Mouse (Mus musculus) ES-E14 (cell line): ENCODE measurements at regions not wholly inside any gene's neighbourhood (a gene's known extent, or its start where the extent isn't known, plus 50 kb on each side); places are given as distances from the start of the nearest gene placed in this dataset.

Experiments
- DNase-seq: peaks from one replicate; pipeline ENCODE4 v3.0.0-alpha.2; 2013; ENCODE audit warnings: low read depth, low spot score
- H3K27ac ChIP-seq: 2 replicates; pipeline ENCODE4 v1.5.1; 2012; ENCODE audit warnings: low read depth, mild to moderate bottlenecking, low read length, moderate library complexity, mixed read lengths; ENCODE audit not compliant: poor library complexity, insufficient read depth, severe bottlenecking
- H3K36me3 ChIP-seq: 2 replicates; pipeline ENCODE4 v1.6.1; 2012; ENCODE audit warnings: mild to moderate bottlenecking, low read length, moderate library complexity, mixed read lengths; ENCODE audit not compliant: control insufficient read depth, poor library complexity, insufficient read depth, severe bottlenecking
- H3K4me1 ChIP-seq, 2 experiments: fragments of 150-350 bp in 1 of 2; sonication (generic) in 1 of 2; 2 replicates each; pipeline ENCODE4 v1.6.1; 2012; ENCODE audit warnings: low read length in 2 of 2, mild to moderate bottlenecking in 1 of 2, mixed read lengths in 1 of 2; ENCODE audit not compliant: control insufficient read depth in 2 of 2, insufficient read depth in 2 of 2, poor library complexity in 1 of 2
- H3K4me3 ChIP-seq, 2 experiments: fragments of 150-350 bp in 1 of 2; sonication (generic) in 1 of 2; 2 replicates each; pipeline ENCODE4 v1.5.1; 2012; ENCODE audit warnings: low read length in 2 of 2, low read depth in 1 of 2, mild to moderate bottlenecking in 1 of 2, mixed read lengths in 1 of 2; ENCODE audit not compliant: insufficient read depth in 1 of 2, poor library complexity in 1 of 2, severe bottlenecking in 1 of 2
- H3K9ac ChIP-seq: 2 replicates; pipeline ENCODE4 v1.6.1; 2012; ENCODE audit warnings: low read depth, mild to moderate bottlenecking, low read length, mixed read lengths; ENCODE audit not compliant: poor library complexity, insufficient read depth, severe bottlenecking
- H3K9me3 ChIP-seq: fragments of 150-350 bp; sonication (generic); 2 replicates; pipeline ENCODE4 v1.6.1; 2012; ENCODE audit warnings: low read depth, mild to moderate bottlenecking, low read length; ENCODE audit not compliant: control insufficient read depth, insufficient read depth
- CHD2 ChIP-seq: IDR thresholded peaks from 2 replicates; pipeline ENCODE4 v1.6.1; 2014; ENCODE audit warnings: mild to moderate bottlenecking, low read depth, low read length, inconsistent platforms
- HCFC1 ChIP-seq: IDR thresholded peaks from 2 replicates; pipeline ENCODE4 v1.6.1; 2012; ENCODE audit warnings: low read length, inconsistent platforms, borderline replicate concordance; ENCODE audit not compliant: insufficient read depth
- MAFK ChIP-seq: IDR thresholded peaks from 2 replicates; pipeline ENCODE4 v1.6.1; 2014; ENCODE audit warnings: mild to moderate bottlenecking, low read depth, low read length, inconsistent platforms; ENCODE audit not compliant: insufficient read depth
- ZC3H11A ChIP-seq: IDR thresholded peaks from 2 replicates; pipeline ENCODE4 v1.6.1; 2012; ENCODE audit warnings: low read depth, mild to moderate bottlenecking, inconsistent platforms, low read length, borderline replicate concordance
- ZNF384 ChIP-seq: IDR thresholded peaks from 2 replicates; pipeline ENCODE4 v1.6.1; 2012; ENCODE audit warnings: low read depth, low read length, inconsistent platforms
- in situ Hi-C, 2 experiments: fragments of 600-800 bp; cut with MboI; formaldehyde crosslinking; loops; one replicate each; pipeline ENCODE4 v1.15.1; 2025; ENCODE audit warnings: low sequenced_read_pairs in 2 of 2, inconsistent platforms in 1 of 2; ENCODE audit not compliant: unreplicated experiment in 2 of 2

DNA sequence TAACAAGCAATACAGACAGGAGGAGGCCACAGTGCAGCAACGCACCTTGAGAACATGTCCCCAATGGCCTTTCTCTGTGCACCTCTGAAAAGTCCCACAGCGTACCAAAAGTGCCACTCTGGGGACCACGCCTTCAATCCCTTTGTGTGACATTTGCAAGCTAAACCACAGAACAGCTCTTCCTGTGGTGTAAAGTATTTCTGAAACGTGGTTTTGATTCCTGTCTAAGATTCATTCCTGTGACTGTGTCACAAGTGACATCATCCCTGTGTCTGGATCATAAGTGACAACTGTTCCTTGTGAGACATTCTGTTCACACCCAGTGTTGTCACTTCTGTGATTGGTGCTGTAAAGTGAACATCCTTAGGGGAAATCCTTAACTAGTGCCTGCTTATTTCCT is 251.6 kb upstream of the Bmper start:
- Histone ChIP-seq H3K36me3 (no peaks in the 10 kb centered on the region), H3K4me3 (no peak overlapping the region), H3K4me1 (no peaks in the 10 kb centered on the region), H3K9ac (no peak overlapping the region), H3K9me3 (no peaks in the 10 kb centered on the region), H3K27ac (no peak overlapping the region)
- DNase-seq: no peak
- TF ChIP-seq CHD2: no peak
- TF ChIP-seq HCFC1: no peak
- no peak for TF ChIP-seq ZC3H11A
- no peak for TF ChIP-seq MAFK
- no peak for TF ChIP-seq ZNF384
- in situ Hi-C loops: no loop called here

DNA sequence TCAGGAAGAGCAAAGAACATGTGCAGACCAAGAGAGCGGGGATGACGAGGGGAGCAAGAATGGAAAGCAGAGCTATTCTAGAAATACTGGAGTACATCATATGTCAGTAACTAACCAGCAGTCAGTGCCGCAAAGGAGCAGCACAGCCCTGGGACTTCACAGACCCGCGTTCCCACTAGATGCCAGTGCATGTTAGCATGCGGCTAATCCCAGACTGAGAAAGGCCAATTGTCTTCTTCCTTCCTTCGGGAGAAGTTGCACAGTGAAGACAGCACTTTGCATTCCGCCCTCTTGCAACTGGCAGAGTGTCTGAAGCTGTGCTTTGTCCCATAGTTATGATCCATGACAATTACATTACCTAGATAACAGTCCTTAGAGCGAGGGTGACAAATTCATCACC is 246.1 kb upstream of the Bmper start:
- no peaks in the 10 kb centered on the region for H3K4me1 ChIP-seq
- H3K9ac ChIP-seq: no peak overlapping the region
- no peak overlapping the region for H3K4me3 ChIP-seq
- no peak for DNase-seq
- no peaks in the 10 kb centered on the region for H3K36me3 ChIP-seq
- no peaks in the 10 kb centered on the region for H3K9me3 ChIP-seq
- TF ChIP-seq HCFC1 (no peak), ZNF384 (no peak), CHD2 (no peak), ZC3H11A (no peak), MAFK (no peak)
- in situ Hi-C loops: no loop called here
- H3K27ac ChIP-seq: no peak overlapping the region

DNA sequence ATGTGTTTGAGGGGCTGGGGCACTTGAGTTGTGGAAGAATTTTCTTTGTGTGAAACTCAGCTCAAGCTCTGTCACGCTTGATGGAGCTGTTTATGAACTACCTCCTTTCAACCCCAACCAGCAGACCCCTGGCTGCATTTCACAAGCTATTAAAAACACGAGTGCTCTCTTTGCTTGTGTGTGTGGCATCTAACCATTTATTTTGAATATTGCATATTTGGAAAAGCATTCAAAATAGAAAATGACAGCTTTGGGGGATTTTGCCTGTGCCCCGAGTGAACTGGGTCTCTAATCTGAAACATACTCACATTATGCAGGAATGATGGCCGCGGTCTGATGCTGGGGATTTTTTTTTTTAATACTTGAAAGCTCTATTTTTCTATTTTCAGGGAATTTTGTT is 243.2 kb upstream of the Bmper start:
- in situ Hi-C loops: no loop called here
- TF ChIP-seq HCFC1 (no peak), MAFK (no peak), ZNF384 (no peak), CHD2 (no peak), ZC3H11A (no peak)
- DNase-seq: no peak
- no peak overlapping the region for H3K4me3 ChIP-seq
- no peaks in the 10 kb centered on the region for H3K36me3 ChIP-seq
- H3K9ac ChIP-seq: no peak overlapping the region
- H3K9me3 ChIP-seq: no peaks in the 10 kb centered on the region
- H3K27ac ChIP-seq: no peak overlapping the region
- H3K4me1 ChIP-seq: no peaks in the 10 kb centered on the region

DNA sequence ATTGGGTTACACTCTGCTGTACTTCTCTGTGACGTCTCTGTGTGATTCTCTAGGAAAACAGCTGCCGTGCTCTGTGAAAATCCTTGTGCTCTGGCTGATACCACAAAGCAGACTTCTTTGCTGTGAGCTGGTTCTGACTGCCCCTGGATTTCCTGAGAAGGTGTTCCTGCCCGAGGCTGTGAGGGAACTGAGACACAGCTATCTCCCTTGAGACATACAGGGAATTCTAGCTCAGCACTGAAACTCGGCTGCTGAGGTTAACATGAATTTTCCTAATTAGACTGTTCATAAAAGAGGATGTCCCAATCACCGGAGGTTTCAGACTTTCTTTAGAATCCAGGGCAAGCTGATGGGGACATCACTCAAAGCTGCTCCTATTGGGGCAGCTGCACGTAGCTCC is 233.4 kb upstream of the Bmper start:
- no peaks in the 10 kb centered on the region for H3K4me1 ChIP-seq
- in situ Hi-C loops: no loop called here
- H3K36me3 ChIP-seq: no peaks in the 10 kb centered on the region

DNA sequence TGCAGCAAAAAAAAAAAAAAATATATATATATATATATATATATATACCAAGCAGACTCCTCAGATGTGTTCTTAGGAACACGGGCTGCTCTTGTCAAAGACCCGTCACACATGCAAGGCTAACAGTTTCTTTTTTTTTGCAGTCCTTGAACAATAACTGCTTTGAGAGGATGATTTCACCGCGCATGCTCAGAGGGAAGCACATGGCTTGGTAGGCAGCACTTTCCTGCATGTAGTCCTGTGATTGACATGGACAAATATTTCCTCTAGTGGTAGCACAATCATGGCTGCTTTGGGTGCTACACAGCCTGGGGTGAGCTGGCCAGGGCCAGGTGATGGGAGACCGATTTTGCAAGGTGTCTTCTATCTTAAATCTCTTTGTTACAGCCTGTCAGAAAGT is 229.3 kb upstream of the Bmper start:
- Histone ChIP-seq H3K9me3 (no peaks in the 10 kb centered on the region), H3K4me1 (no peaks in the 10 kb centered on the region), H3K36me3 (no peaks in the 10 kb centered on the region), H3K9ac (no peak overlapping the region), H3K4me3 (no peak overlapping the region), H3K27ac (no peak overlapping the region)
- no peak for DNase-seq
- TF ChIP-seq CHD2 (no peak), ZC3H11A (no peak), MAFK (no peak), HCFC1 (no peak)
- in situ Hi-C loops: no loop called here

More for the DNA sequence above, 233.4 kb upstream of the Bmper start:
- no peaks in the 10 kb centered on the region for H3K9me3 ChIP-seq
- TF ChIP-seq CHD2: no peak
- TF ChIP-seq ZC3H11A: no peak
- no peak for TF ChIP-seq HCFC1
- no peak for TF ChIP-seq ZNF384
- no peak for TF ChIP-seq MAFK
- H3K4me3 ChIP-seq: no peak overlapping the region
- no peak overlapping the region for H3K9ac ChIP-seq
- DNase-seq: no peak
- no peak overlapping the region for H3K27ac ChIP-seq
